Mouse (Mus musculus): ENCODE measurements at regions not wholly inside any gene's neighbourhood (a gene's known extent, or its start where the extent isn't known, plus 50 kb on each side); places are given as distances from the start of the nearest gene placed in this dataset.

GRCm38 (mm10) chr2:75164987-75165386, 339.4 kb downstream of the Mtx2 start:
- Histone ChIP-seq H3K4me3 (no peak overlapping the region), H3K4me1 (replicated peaks) (no peaks in the 10 kb centered on the region), H3K9me3 (replicated peaks) (no peaks in the 10 kb centered on the region), H3K4me2 (no peak overlapping the region), H3K27ac (no peak overlapping the region), H3K27me3 (no peaks in the 10 kb centered on the region), H3K9ac (no peak overlapping the region), H3K36me3 (no peaks in the 10 kb centered on the region)
- no peak for ATAC-seq (replicated peaks; ENCODE audit: insufficient number of reproducible peaks, insufficient read depth, low FRiP score, low read depth)
- 84% methylated on average over 4 of the region's 4 CpGs for WGBS

DNA sequence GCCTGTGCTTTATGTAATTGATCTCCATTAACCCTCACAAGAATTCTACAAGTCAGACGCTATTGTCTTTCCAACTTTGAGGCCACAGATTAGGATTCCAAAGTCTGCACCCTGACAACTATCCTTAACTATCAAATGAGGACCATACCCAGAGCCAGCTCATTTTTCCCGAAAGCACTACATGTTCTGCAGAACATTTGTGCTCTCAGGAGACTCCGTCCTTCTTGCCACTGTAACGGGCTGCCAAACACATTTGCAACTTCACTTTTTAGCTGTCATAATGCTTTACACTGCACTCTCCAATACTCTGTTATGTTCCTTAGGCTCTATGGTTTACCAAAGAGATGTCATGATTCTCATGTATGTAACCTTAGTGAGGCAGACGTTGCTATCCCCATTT, 350.7 kb downstream of the Mtx2 start:
- no peaks in the 10 kb centered on the region for H3K4me1 ChIP-seq (replicated peaks)
- no peak overlapping the region for H3K27ac ChIP-seq
- ATAC-seq (replicated peaks; ENCODE audit: insufficient number of reproducible peaks, insufficient read depth, low FRiP score, low read depth): no peak
- no peaks in the 10 kb centered on the region for H3K27me3 ChIP-seq
- 82% methylated on average over 5 of the region's 5 CpGs for WGBS
- no peak overlapping the region for H3K4me3 ChIP-seq
- H3K9ac ChIP-seq: no peak overlapping the region
- H3K36me3 ChIP-seq: no peaks in the 10 kb centered on the region
- no peaks in the 10 kb centered on the region for H3K9me3 ChIP-seq (replicated peaks)
- no peak overlapping the region for H3K4me2 ChIP-seq

GRCm38 (mm10) chr2:75183293-75183692, 357.7 kb downstream of the Mtx2 start:
- WGBS: 55% methylated on average over 4 of the region's 4 CpGs

GRCm38 (mm10) chr2:75202587-75203220, 377.1 kb downstream of the Mtx2 start:
- Histone ChIP-seq H3K4me1 (replicated peaks) (no peaks in the 10 kb centered on the region), H3K27me3 (no peaks in the 10 kb centered on the region), H3K9ac (no peak overlapping the region), H3K36me3 (no peaks in the 10 kb centered on the region), H3K9me3 (replicated peaks) (no peaks in the 10 kb centered on the region), H3K27ac (no peak overlapping the region), H3K4me3 (no peak overlapping the region), H3K4me2 (no peak overlapping the region)
- no peak for ATAC-seq (replicated peaks; ENCODE audit: insufficient number of reproducible peaks, insufficient read depth, low FRiP score, low read depth)
- WGBS: 56% methylated on average over 7 of the region's 7 CpGs

More at GRCm38 (mm10) chr2:75183293-75183692, 357.7 kb downstream of the Mtx2 start:
- Histone ChIP-seq H3K27ac (no peak overlapping the region), H3K27me3 (no peaks in the 10 kb centered on the region), H3K4me1 (replicated peaks) (0 out of 2 replicates have a peak, but pooled peaks cover 2% of the 10 kb centered on the region), H3K9ac (no peak overlapping the region), H3K9me3 (replicated peaks) (no peaks in the 10 kb centered on the region), H3K36me3 (no peaks in the 10 kb centered on the region), H3K4me2 (no peak overlapping the region), H3K4me3 (no peak overlapping the region)
- no peak for ATAC-seq (replicated peaks; ENCODE audit: insufficient number of reproducible peaks, insufficient read depth, low FRiP score, low read depth)

GRCm38 (mm10) chr2:75208821-75209758, 383.5 kb downstream of the Mtx2 start:
- Histone ChIP-seq H3K9me3 (replicated peaks) (no peaks in the 10 kb centered on the region), H3K27ac (no peak overlapping the region), H3K36me3 (no peaks in the 10 kb centered on the region), H3K4me2 (peak overlapping the region; percentile 10; the same call in 1 of the 2 replicates), H3K9ac (no peak overlapping the region), H3K27me3 (no peaks in the 10 kb centered on the region), H3K4me1 (replicated peaks) (peaks cover 2% of the 10 kb centered on the region; the same call in 1 of the 2 replicates), H3K4me3 (no peak overlapping the region)
- peak; percentile 27 for ATAC-seq (replicated peaks; ENCODE audit: insufficient number of reproducible peaks, insufficient read depth, low FRiP score, low read depth)
- 64% methylated on average over 27 of the region's 27 CpGs for WGBS

DNA sequence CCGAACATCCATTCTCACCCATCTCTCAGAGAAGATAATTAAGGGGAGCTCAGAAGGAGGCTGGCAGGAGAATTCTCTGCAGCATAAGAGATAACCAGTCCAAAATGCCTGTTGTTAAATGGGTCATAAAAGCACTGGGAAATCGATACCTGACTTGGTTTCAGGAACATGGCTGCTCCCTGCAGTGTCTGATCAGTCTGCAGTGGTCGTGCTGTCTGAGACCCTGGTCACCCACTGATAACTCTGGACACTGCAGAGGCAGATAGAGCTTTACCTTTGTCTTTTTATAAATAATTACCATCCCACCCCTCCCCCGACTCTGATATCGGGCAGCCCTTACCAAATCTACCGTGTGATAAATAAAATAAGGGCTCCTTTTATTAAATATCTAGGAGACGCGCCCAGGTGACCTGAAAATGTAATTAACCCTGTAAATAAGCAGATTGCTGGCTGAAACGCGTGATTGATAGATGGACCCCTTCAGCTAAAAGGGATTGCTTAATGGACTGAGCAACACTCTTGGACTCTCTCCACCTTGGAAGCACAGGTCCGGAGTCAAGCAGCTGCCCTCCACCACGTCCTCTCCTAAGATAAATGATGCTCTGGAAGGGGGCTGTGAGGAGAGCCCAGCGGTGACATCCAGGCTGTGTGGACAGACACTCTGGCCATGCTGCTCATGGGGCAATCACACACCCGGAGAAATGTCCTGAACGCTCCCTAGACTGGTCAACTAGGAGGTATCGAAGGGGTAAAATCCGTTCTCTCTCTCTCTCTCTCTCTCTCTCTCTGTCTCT, 384.4 kb downstream of the Mtx2 start:
- Histone ChIP-seq H3K9ac (no peak overlapping the region), H3K4me2 (no peak overlapping the region), H3K27me3 (no peaks in the 10 kb centered on the region), H3K4me3 (no peak overlapping the region), H3K27ac (no peak overlapping the region), H3K9me3 (replicated peaks) (no peaks in the 10 kb centered on the region), H3K36me3 (no peaks in the 10 kb centered on the region), H3K4me1 (replicated peaks) (peaks cover 2% of the 10 kb centered on the region; the same call in 1 of the 2 replicates)
- WGBS: 75% methylated on average over 17 of the region's 17 CpGs
- no peak for ATAC-seq (replicated peaks; ENCODE audit: insufficient number of reproducible peaks, insufficient read depth, low FRiP score, low read depth)

DNA sequence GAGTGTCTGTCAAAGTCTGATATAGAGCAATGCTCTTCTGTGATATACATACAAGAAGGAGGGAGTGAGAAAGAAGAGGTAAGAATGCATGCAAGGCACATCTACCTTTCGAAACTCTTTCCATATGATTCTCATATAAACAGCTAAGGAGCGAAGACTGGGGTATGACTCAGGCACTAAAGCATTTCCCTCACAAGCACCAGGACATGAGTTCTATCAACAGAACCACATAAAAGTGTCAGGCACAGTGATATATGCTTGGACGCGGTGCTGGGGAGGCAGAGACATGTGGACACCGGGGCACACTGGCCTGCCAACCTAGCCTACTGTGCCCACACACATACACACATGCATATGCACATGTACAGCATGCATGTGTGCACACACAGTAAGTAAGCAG, 391.3 kb downstream of the Mtx2 start:
- no peak overlapping the region for H3K4me2 ChIP-seq
- ATAC-seq (replicated peaks; ENCODE audit: insufficient number of reproducible peaks, insufficient read depth, low FRiP score, low read depth): no peak
- no peaks in the 10 kb centered on the region for H3K27me3 ChIP-seq
- H3K4me1 ChIP-seq (replicated peaks): no peaks in the 10 kb centered on the region
- no peaks in the 10 kb centered on the region for H3K36me3 ChIP-seq
- no peak overlapping the region for H3K27ac ChIP-seq
- no peaks in the 10 kb centered on the region for H3K9me3 ChIP-seq (replicated peaks)
- no peak overlapping the region for H3K4me3 ChIP-seq
- WGBS: 77% methylated on average over 5 of the region's 5 CpGs
- no peak overlapping the region for H3K9ac ChIP-seq

DNA sequence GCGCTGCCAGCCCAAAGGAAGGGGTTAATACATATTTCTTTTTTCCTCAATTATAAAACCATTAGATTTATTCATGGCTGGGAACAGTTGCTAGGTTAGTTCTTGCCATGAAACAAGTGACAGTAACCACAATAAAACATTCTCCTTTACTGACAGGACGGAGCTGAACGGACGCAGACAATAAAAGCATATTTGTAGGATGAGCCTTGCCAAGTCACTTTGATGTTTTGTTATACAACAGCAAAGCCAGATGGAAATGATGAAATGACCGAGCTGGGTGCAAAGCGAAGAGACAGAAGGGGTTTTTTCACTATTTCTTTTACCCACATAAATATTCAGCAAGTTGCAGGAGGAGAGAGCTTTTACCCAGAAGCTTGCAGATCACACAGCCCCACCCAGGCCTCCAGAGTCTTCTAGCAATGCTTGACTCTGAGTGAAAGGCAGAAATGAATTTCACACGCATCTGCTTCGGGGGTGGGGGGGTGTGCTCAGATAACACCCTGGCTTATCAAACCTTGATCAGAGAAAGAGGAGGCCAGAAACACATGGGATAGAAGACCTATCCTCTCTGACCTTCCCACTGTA, 395.3 kb downstream of the Mtx2 start:
- no peaks in the 10 kb centered on the region for H3K9me3 ChIP-seq (replicated peaks)
- no peak overlapping the region for H3K4me2 ChIP-seq
- H3K4me3 ChIP-seq: no peak overlapping the region
- WGBS: 67% methylated on average over 8 of the region's 8 CpGs
- no peaks in the 10 kb centered on the region for H3K36me3 ChIP-seq
- no peak for ATAC-seq (replicated peaks; ENCODE audit: insufficient number of reproducible peaks, insufficient read depth, low FRiP score, low read depth)
- no peak overlapping the region for H3K27ac ChIP-seq
- 0 out of 2 replicates have a peak, but pooled peaks cover 2% of the 10 kb centered on the region for H3K4me1 ChIP-seq (replicated peaks)
- no peaks in the 10 kb centered on the region for H3K27me3 ChIP-seq
- no peak overlapping the region for H3K9ac ChIP-seq

GRCm38 (mm10) chr2:75224443-75224842, 398.8 kb downstream of the Mtx2 start:
- Histone ChIP-seq H3K4me3 (no peak overlapping the region), H3K9ac (no peak overlapping the region), H3K4me2 (no peak overlapping the region), H3K4me1 (replicated peaks) (0 out of 2 replicates have a peak, but pooled peaks cover 2% of the 10 kb centered on the region), H3K27me3 (no peaks in the 10 kb centered on the region), H3K9me3 (replicated peaks) (no peaks in the 10 kb centered on the region), H3K36me3 (no peaks in the 10 kb centered on the region), H3K27ac (peak overlapping the region; percentile 27; the same call in 1 of the 2 replicates)
- 43% methylated on average over 5 of the region's 5 CpGs for WGBS
- peak; percentile 79 for ATAC-seq (replicated peaks; ENCODE audit: insufficient number of reproducible peaks, insufficient read depth, low FRiP score, low read depth)

GRCm38 (mm10) chr2:75240976-75241375, 415.4 kb downstream of the Mtx2 start:
- Histone ChIP-seq H3K4me3 (no peak overlapping the region), H3K4me2 (no peak overlapping the region), H3K4me1 (replicated peaks) (no peaks in the 10 kb centered on the region), H3K27ac (no peak overlapping the region), H3K36me3 (no peaks in the 10 kb centered on the region), H3K27me3 (no peaks in the 10 kb centered on the region), H3K9ac (no peak overlapping the region), H3K9me3 (replicated peaks) (no peaks in the 10 kb centered on the region)
- WGBS: 82% methylated on average over 1 of the region's 1 CpGs
- no peak for ATAC-seq (replicated peaks; ENCODE audit: insufficient number of reproducible peaks, insufficient read depth, low FRiP score, low read depth)
